Mouse (Mus musculus): ENCODE results near the gene Iqch. TPM values are rescaled to one million over a fixed set of nuclear protein-coding genes. Genes with fewer than 3 reads are reported as not detected.

The Iqch gene
- polyA plus RNA-seq, 1 experiment: 0.06 TPM

DNA sequence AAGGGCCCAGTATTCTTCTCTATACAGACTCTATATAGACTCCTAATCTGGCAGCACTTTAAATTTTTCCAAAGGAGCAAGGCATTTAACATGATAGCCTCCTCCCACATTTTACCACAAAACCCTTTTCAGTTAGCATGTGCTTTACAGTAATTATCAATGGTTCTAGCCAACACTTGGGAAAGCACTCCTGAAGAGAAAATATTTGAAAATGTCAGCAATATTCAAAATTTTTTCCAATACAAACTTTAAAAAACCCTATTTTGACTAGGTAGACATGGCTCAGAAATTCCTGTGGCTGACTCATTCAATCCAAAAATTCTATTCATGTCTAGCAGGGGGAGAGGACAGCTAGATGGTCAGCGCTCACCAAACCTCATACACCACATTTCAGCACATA lies 100.8 kb downstream of the Iqch start:
- H3K36me3 ChIP-seq (ENCODE audit: control insufficient read depth, insufficient read depth, low read length): no peaks in the 10 kb centered on the region
- no peaks in the 10 kb centered on the region for H3K4me1 ChIP-seq (ENCODE audit: control insufficient read depth, insufficient read depth, low read length)
- H3K4me3 ChIP-seq (ENCODE audit: insufficient read depth, low read depth, low read length): no peak overlapping the region
- TF ChIP-seq CTCF (conservative IDR thresholded peaks at IDR 0.05; ENCODE audit: insufficient read depth, insufficient read length, low read depth, low read length): no peak
- no peak for TF ChIP-seq POLR2A (IDR thresholded peaks at IDR 0.05; ENCODE audit: low read depth, low read length)
- DNase-seq: no peak
- H3K27ac ChIP-seq (ENCODE audit: insufficient read depth, low read depth, low read length): no peak overlapping the region
- WGBS: 95% methylated on average over 1 of the region's 1 CpGs
- H3K27me3 ChIP-seq (replicated peaks; ENCODE audit: control insufficient read depth, insufficient read depth, low read length): no peaks in the 10 kb centered on the region; the same call in 1 of the 2 replicates

DNA sequence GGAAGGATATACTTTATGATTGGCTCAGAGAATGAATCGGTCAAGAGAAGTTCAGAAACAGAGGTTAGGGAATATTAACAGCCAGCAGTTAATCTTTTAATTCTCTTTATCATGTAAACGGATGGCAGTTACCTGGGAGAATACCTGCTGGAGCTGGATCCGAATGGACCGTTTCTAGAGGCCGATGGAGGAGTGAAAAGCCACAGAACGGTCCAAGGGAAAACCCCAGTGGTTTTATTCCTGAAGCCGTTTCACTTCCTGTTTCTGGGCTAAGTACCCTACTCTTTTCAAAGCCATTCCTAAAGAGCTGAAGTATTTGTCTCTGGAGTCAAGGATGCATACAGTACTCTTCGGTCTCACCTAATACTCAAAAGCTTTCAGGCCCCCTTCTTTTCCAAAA lies 102.4 kb downstream of the Iqch start:
- no peak for DNase-seq
- WGBS: 83% methylated on average over 8 of the region's 8 CpGs

DNA sequence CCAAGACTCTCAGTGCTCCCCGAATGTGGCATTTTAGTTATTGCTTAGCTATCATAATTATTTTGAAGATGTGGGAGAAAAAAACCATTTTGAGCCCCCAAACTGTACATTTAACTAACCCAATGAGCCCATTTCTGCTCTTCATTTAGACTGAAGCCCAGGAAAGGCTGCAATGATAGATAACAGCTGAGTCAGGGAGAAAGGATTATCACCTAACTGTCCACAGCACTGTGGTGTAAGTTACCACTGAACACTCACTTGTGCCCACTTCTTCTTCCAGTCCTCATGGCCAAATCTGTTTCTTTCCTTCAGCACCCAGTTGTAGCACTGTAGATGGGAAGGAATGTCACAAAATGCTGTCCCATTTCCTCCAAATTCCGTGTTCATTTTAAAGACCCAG lies 106.5 kb downstream of the Iqch start:
- no peak for DNase-seq
- no peaks in the 10 kb centered on the region for H3K36me3 ChIP-seq (ENCODE audit: control insufficient read depth, insufficient read depth, low read length)
- H3K27ac ChIP-seq (ENCODE audit: insufficient read depth, low read depth, low read length): no peak overlapping the region
- H3K27me3 ChIP-seq (replicated peaks; ENCODE audit: control insufficient read depth, insufficient read depth, low read length): no peaks in the 10 kb centered on the region
- WGBS: 83% methylated on average over 2 of the region's 2 CpGs
- no peaks in the 10 kb centered on the region for H3K4me1 ChIP-seq (ENCODE audit: control insufficient read depth, insufficient read depth, low read length)
- H3K4me3 ChIP-seq (ENCODE audit: insufficient read depth, low read depth, low read length): no peak overlapping the region
- TF ChIP-seq CTCF (conservative IDR thresholded peaks at IDR 0.05; ENCODE audit: insufficient read depth, insufficient read length, low read depth, low read length) (no peak), POLR2A (IDR thresholded peaks at IDR 0.05; ENCODE audit: low read depth, low read length) (no peak)

More for the DNA sequence above, 102.4 kb downstream of the Iqch start:
- TF ChIP-seq POLR2A (IDR thresholded peaks at IDR 0.05; ENCODE audit: low read depth, low read length) (no peak), CTCF (conservative IDR thresholded peaks at IDR 0.05; ENCODE audit: insufficient read depth, insufficient read length, low read depth, low read length) (no peak)
- H3K4me3 ChIP-seq (ENCODE audit: insufficient read depth, low read depth, low read length): no peak overlapping the region
- H3K36me3 ChIP-seq (ENCODE audit: control insufficient read depth, insufficient read depth, low read length): no peaks in the 10 kb centered on the region
- no peaks in the 10 kb centered on the region for H3K4me1 ChIP-seq (ENCODE audit: control insufficient read depth, insufficient read depth, low read length)
- H3K27ac ChIP-seq (ENCODE audit: insufficient read depth, low read depth, low read length): no peak overlapping the region
- no peaks in the 10 kb centered on the region; the same call in 1 of the 2 replicates for H3K27me3 ChIP-seq (replicated peaks; ENCODE audit: control insufficient read depth, insufficient read depth, low read length)

DNA sequence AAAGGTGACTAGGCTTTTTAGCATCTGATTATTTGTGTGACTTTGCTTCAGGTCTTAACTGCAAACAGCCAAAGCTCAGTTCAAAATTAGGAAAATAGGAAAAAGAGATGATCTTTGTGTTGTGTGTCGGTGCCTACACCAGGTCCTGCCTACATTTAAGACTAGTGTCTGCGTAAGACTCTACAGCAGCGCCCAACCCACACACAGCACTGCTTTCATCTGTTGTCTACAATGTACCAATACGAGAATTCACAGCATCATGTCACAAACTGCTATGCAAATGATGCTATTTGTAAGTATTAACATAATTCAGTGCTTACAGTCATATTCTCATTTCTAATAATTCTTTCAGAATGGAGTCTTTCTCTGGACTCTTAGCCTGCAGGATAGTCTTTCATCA lies 108.5 kb downstream of the Iqch start:
- Histone ChIP-seq H3K4me3 (ENCODE audit: insufficient read depth, low read depth, low read length) (no peak overlapping the region), H3K4me1 (ENCODE audit: control insufficient read depth, insufficient read depth, low read length) (no peaks in the 10 kb centered on the region), H3K27me3 (replicated peaks; ENCODE audit: control insufficient read depth, insufficient read depth, low read length) (no peaks in the 10 kb centered on the region), H3K36me3 (ENCODE audit: control insufficient read depth, insufficient read depth, low read length) (no peaks in the 10 kb centered on the region), H3K27ac (ENCODE audit: insufficient read depth, low read depth, low read length) (no peak overlapping the region)
- no peak for DNase-seq
- 96% methylated on average over 4 of the region's 4 CpGs for WGBS
- no peak for TF ChIP-seq CTCF (conservative IDR thresholded peaks at IDR 0.05; ENCODE audit: insufficient read depth, insufficient read length, low read depth, low read length)
- TF ChIP-seq POLR2A (IDR thresholded peaks at IDR 0.05; ENCODE audit: low read depth, low read length): no peak

DNA sequence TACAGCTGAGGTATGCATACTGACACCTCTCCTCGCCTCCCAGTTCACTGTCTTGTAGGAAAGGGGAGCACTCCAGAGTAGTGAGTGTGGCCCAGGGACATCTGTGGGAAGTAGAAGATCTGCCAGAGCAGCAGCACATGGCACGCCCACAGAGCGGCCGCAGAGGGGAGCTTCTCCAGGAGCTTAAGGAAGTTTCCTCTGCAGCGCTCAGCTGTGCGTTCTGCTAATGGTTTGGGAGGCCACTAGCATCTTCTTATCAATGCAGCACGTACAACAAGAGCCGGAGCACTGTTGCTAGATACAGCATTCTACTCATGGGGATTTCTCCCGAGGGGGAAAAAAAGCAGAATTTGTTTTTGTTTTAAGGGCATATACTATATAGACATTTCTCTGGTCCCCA lies 110.0 kb downstream of the Iqch start:
- Histone ChIP-seq H3K36me3 (ENCODE audit: control insufficient read depth, insufficient read depth, low read length) (no peaks in the 10 kb centered on the region), H3K4me3 (ENCODE audit: insufficient read depth, low read depth, low read length) (no peak overlapping the region), H3K4me1 (ENCODE audit: control insufficient read depth, insufficient read depth, low read length) (no peaks in the 10 kb centered on the region), H3K27ac (ENCODE audit: insufficient read depth, low read depth, low read length) (no peak overlapping the region), H3K27me3 (replicated peaks; ENCODE audit: control insufficient read depth, insufficient read depth, low read length) (no peaks in the 10 kb centered on the region)
- no peak for DNase-seq
- no peak for TF ChIP-seq POLR2A (IDR thresholded peaks at IDR 0.05; ENCODE audit: low read depth, low read length)
- no peak for TF ChIP-seq CTCF (conservative IDR thresholded peaks at IDR 0.05; ENCODE audit: insufficient read depth, insufficient read length, low read depth, low read length)
- WGBS: 70% methylated on average over 9 of the region's 9 CpGs

DNA sequence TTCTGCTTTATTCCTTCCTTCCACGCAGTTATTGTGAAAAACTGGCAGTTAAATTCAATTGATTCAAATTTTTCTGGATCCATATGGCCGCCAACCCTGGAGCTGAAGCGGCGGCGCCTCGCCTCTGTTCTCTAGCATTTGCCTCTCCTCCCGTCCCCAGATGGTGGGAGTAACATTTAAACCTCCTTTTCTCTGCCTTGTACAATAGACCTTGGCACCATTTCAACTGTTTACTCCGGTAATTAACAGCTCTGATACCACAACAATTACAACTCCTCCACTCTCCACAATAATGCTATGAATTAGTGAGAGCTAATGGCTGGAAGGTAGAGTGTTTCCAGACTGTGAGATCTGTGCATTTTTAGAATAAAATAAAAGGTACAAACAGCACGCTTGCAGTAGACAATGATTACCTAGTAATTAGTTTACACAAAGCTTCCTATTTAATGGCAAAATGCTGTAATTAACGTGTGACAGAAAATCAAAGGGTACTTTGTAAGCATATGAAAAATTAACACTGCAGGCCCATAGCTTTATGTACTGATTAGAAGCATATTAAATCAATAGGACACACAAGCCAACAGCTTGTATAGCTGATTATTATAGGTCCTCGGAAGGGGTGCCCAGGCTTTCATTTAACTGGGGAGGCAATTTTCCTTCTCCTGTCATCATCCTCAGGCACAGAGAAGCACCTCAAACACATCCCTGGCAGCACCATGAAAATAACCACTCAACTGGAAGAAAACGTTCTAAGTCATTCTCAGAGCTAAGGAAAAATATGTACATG lies 111.6 kb downstream of the Iqch start:
- no peak overlapping the region for H3K27ac ChIP-seq (ENCODE audit: insufficient read depth, low read depth, low read length)
- DNase-seq: no peak
- H3K4me3 ChIP-seq (ENCODE audit: insufficient read depth, low read depth, low read length): no peak overlapping the region
- H3K36me3 ChIP-seq (ENCODE audit: control insufficient read depth, insufficient read depth, low read length): no peaks in the 10 kb centered on the region
- no peaks in the 10 kb centered on the region for H3K4me1 ChIP-seq (ENCODE audit: control insufficient read depth, insufficient read depth, low read length)
- 75% methylated on average over 12 of the region's 12 CpGs for WGBS
- TF ChIP-seq POLR2A (IDR thresholded peaks at IDR 0.05; ENCODE audit: low read depth, low read length) (no peak), CTCF (conservative IDR thresholded peaks at IDR 0.05; ENCODE audit: insufficient read depth, insufficient read length, low read depth, low read length) (no peak)
- H3K27me3 ChIP-seq (replicated peaks; ENCODE audit: control insufficient read depth, insufficient read depth, low read length): no peaks in the 10 kb centered on the region

DNA sequence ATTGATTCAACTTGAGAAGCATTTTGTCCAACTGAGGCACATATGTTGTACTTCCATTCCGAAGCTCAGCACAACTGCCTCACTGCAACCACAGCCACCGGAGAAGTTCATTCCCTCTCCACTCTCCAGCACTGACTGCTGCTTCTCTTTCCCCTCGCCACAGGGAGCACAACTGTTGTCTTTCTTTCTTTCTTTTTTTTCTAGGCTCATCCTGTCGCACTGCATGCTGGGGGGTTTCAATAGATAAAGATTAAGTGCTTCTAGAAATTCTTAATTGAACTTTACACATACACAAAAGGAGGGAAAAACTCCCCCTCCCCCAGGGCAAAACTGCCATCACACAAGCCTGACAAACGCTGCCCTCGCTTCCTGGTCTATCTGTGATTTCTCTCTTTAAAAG lies 113.1 kb downstream of the Iqch start:
- H3K27ac ChIP-seq (ENCODE audit: insufficient read depth, low read depth, low read length): no peak overlapping the region
- no peak overlapping the region for H3K4me3 ChIP-seq (ENCODE audit: insufficient read depth, low read depth, low read length)
- TF ChIP-seq CTCF (conservative IDR thresholded peaks at IDR 0.05; ENCODE audit: insufficient read depth, insufficient read length, low read depth, low read length) (no peak), POLR2A (IDR thresholded peaks at IDR 0.05; ENCODE audit: low read depth, low read length) (no peak)
- no peak for DNase-seq
- H3K27me3 ChIP-seq (replicated peaks; ENCODE audit: control insufficient read depth, insufficient read depth, low read length): no peaks in the 10 kb centered on the region
- WGBS: 89% methylated on average over 6 of the region's 6 CpGs
- no peaks in the 10 kb centered on the region for H3K4me1 ChIP-seq (ENCODE audit: control insufficient read depth, insufficient read depth, low read length)
- no peaks in the 10 kb centered on the region for H3K36me3 ChIP-seq (ENCODE audit: control insufficient read depth, insufficient read depth, low read length)

Measured in kidney, adult 2 months (tissue).